Mouse (Mus musculus): ENCODE results near the gene Hivep3. TPM values are rescaled to one million over a fixed set of nuclear protein-coding genes. Genes with fewer than 3 reads are reported as not detected.

Gene Hivep3
- polyA plus RNA-seq, 1 experiment = 0.54 TPM

DNA sequence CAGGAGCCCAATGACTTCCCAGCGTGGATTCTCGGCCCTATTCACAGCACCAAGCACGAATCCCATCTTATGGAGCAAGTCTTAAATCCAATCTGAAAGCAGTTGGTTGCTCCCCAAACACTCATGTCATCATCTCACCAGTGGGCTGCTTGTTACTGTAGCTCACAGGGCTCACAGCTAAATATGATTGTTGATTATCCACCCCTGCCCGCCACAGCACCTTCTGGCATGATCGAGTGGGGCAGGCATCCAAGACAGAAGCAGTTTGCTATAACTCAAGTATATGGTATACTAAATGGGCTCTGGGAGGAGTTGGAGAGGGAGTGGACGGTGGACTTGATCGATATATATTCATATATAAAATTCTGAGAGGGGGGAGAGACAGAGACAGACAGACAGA lies 146.7 kb downstream of the Hivep3 start:
- TF ChIP-seq POLR2AphosphoS2 (IDR thresholded peaks at IDR 0.05; ENCODE audit: insufficient read length, low read depth) = no peak
- TF ChIP-seq CEBPB (IDR thresholded peaks at IDR 0.05; ENCODE audit: insufficient read depth, poor library complexity, severe bottlenecking) = no peak
- no peak for TF ChIP-seq SRF (IDR thresholded peaks at IDR 0.05; ENCODE audit: control insufficient read depth, insufficient read length, low read depth)
- no peak for TF ChIP-seq MYOD1 (IDR thresholded peaks at IDR 0.05; ENCODE audit: control insufficient read depth in 1 of 3, insufficient read length in 2 of 3, low read depth in 2 of 3)
- no peak for TF ChIP-seq TCF3 (IDR thresholded peaks at IDR 0.05; ENCODE audit: insufficient read length, low read depth)
- TF ChIP-seq E2F4 (IDR thresholded peaks at IDR 0.05; ENCODE audit: insufficient read depth) = no peak
- no peak for TF ChIP-seq USF1 (IDR thresholded peaks at IDR 0.05; ENCODE audit: low read depth)
- TF ChIP-seq REST (IDR thresholded peaks at IDR 0.05; ENCODE audit: insufficient read depth, insufficient read length) = no peak
- no peak for TF ChIP-seq MYOG (IDR thresholded peaks at IDR 0.05; ENCODE audit: control insufficient read depth in 1 of 3, insufficient read depth in 1 of 3, insufficient read length in 2 of 3, low read depth in 2 of 3)
- no peak for TF ChIP-seq MAX (IDR thresholded peaks at IDR 0.05; ENCODE audit: low read depth)
- no peak for TF ChIP-seq POLR2A (IDR thresholded peaks at IDR 0.05; ENCODE audit: insufficient read length, low read depth)
- no peak for TF ChIP-seq TCF12 (IDR thresholded peaks at IDR 0.05; ENCODE audit: insufficient read depth, poor library complexity, severe bottlenecking)
- Histone ChIP-seq H3K4me3 (no peak overlapping the region), H3K27me3 (ENCODE audit: control insufficient read depth, insufficient read depth, insufficient read length) (peaks cover 6% of the 10 kb centered on the region), H3K79me2 (ENCODE audit: control insufficient read depth, insufficient read depth) (no peaks in the 10 kb centered on the region), H3K4me2 (ENCODE audit: low read depth) (no peak overlapping the region), H3K36me3 (ENCODE audit: control insufficient read depth, insufficient read depth) (no peaks in the 10 kb centered on the region), H3ac (ENCODE audit: control insufficient read depth, insufficient read length) (no peak overlapping the region)

GRCm38 (mm10) chr4:119881292-119881691 lies 147.7 kb downstream of the Hivep3 start:
- TF ChIP-seq TCF3 (IDR thresholded peaks at IDR 0.05; ENCODE audit: insufficient read length, low read depth) (no peak), MYOD1 (IDR thresholded peaks at IDR 0.05; ENCODE audit: control insufficient read depth in 1 of 3, insufficient read length in 2 of 3, low read depth in 2 of 3) (no peak), TCF12 (IDR thresholded peaks at IDR 0.05; ENCODE audit: insufficient read depth, poor library complexity, severe bottlenecking) (no peak), E2F4 (IDR thresholded peaks at IDR 0.05; ENCODE audit: insufficient read depth) (no peak), MYOG (IDR thresholded peaks at IDR 0.05; ENCODE audit: control insufficient read depth in 1 of 3, insufficient read depth in 1 of 3, insufficient read length in 2 of 3, low read depth in 2 of 3) (no peak), POLR2A (IDR thresholded peaks at IDR 0.05; ENCODE audit: insufficient read length, low read depth) (no peak), REST (IDR thresholded peaks at IDR 0.05; ENCODE audit: insufficient read depth, insufficient read length) (no peak), CEBPB (IDR thresholded peaks at IDR 0.05; ENCODE audit: insufficient read depth, poor library complexity, severe bottlenecking) (no peak), SRF (IDR thresholded peaks at IDR 0.05; ENCODE audit: control insufficient read depth, insufficient read length, low read depth) (no peak)
- H3ac ChIP-seq (ENCODE audit: control insufficient read depth, insufficient read length) = no peak overlapping the region
- no peaks in the 10 kb centered on the region for H3K36me3 ChIP-seq (ENCODE audit: control insufficient read depth, insufficient read depth)
- H3K27me3 ChIP-seq (ENCODE audit: control insufficient read depth, insufficient read depth, insufficient read length) = peaks cover 6% of the 10 kb centered on the region
- H3K4me3 ChIP-seq = no peak overlapping the region
- no peaks in the 10 kb centered on the region for H3K79me2 ChIP-seq (ENCODE audit: control insufficient read depth, insufficient read depth)
- H3K4me2 ChIP-seq (ENCODE audit: low read depth) = no peak overlapping the region

- H3K4me3 ChIP-seq = no peak overlapping the region
- H3K4me2 ChIP-seq (ENCODE audit: low read depth) = no peak overlapping the region
- H3K79me2 ChIP-seq (ENCODE audit: control insufficient read depth, insufficient read depth) = no peaks in the 10 kb centered on the region
- TF ChIP-seq SRF (IDR thresholded peaks at IDR 0.05; ENCODE audit: control insufficient read depth, insufficient read length, low read depth) (no peak), POLR2A (IDR thresholded peaks at IDR 0.05; ENCODE audit: insufficient read length, low read depth) (no peak), MAX (IDR thresholded peaks at IDR 0.05; ENCODE audit: low read depth) (no peak), REST (IDR thresholded peaks at IDR 0.05; ENCODE audit: insufficient read depth, insufficient read length) (no peak), MYOG (IDR thresholded peaks at IDR 0.05; ENCODE audit: control insufficient read depth in 1 of 3, insufficient read depth in 1 of 3, insufficient read length in 2 of 3, low read depth in 2 of 3) (no peak), CEBPB (IDR thresholded peaks at IDR 0.05; ENCODE audit: insufficient read depth, poor library complexity, severe bottlenecking) (no peak), USF1 (IDR thresholded peaks at IDR 0.05; ENCODE audit: low read depth) (no peak), POLR2AphosphoS2 (IDR thresholded peaks at IDR 0.05; ENCODE audit: insufficient read length, low read depth) (no peak), TCF12 (IDR thresholded peaks at IDR 0.05; ENCODE audit: insufficient read depth, poor library complexity, severe bottlenecking) (no peak), MYOD1 (IDR thresholded peaks at IDR 0.05; ENCODE audit: control insufficient read depth in 1 of 3, insufficient read length in 2 of 3, low read depth in 2 of 3) (no peak), TCF3 (IDR thresholded peaks at IDR 0.05; ENCODE audit: insufficient read length, low read depth) (no peak), E2F4 (IDR thresholded peaks at IDR 0.05; ENCODE audit: insufficient read depth) (no peak)
- no peak overlapping the region for H3ac ChIP-seq (ENCODE audit: control insufficient read depth, insufficient read length)
- H3K27me3 ChIP-seq (ENCODE audit: control insufficient read depth, insufficient read depth, insufficient read length) = peaks cover 6% of the 10 kb centered on the region
- H3K36me3 ChIP-seq (ENCODE audit: control insufficient read depth, insufficient read depth) = no peaks in the 10 kb centered on the region
These were observed 148.8 kb downstream of the Hivep3 start for GRCm38 (mm10) chr4:119882401-119882800.

DNA sequence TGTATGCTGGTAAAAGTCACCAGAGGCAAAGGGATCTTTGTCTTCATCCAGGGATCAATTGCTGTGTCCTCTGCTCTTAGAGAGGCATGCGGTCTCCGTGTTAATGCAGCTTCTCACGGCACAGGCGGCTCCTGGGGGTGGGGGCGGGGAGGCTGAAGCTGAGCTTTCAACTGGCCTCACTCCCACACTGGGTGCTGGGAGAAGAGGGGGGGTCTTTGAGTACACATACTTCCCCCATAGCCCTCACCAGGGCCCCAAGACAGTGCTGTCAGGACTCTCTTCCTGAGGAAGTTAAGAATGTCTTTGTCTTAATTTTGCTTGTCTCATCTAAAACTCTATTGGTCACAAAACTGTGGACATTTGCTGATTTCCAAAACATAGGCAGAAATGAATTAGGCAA lies 149.2 kb downstream of the Hivep3 start:
- no peak overlapping the region for H3K4me3 ChIP-seq
- H3ac ChIP-seq (ENCODE audit: control insufficient read depth, insufficient read length) = no peak overlapping the region
- H3K79me2 ChIP-seq (ENCODE audit: control insufficient read depth, insufficient read depth) = no peaks in the 10 kb centered on the region
- H3K27me3 ChIP-seq (ENCODE audit: control insufficient read depth, insufficient read depth, insufficient read length) = peaks cover 6% of the 10 kb centered on the region
- no peaks in the 10 kb centered on the region for H3K36me3 ChIP-seq (ENCODE audit: control insufficient read depth, insufficient read depth)
- H3K4me2 ChIP-seq (ENCODE audit: low read depth) = no peak overlapping the region
- TF ChIP-seq TCF12 (IDR thresholded peaks at IDR 0.05; ENCODE audit: insufficient read depth, poor library complexity, severe bottlenecking) (no peak), USF1 (IDR thresholded peaks at IDR 0.05; ENCODE audit: low read depth) (no peak), MAX (IDR thresholded peaks at IDR 0.05; ENCODE audit: low read depth) (no peak)

DNA sequence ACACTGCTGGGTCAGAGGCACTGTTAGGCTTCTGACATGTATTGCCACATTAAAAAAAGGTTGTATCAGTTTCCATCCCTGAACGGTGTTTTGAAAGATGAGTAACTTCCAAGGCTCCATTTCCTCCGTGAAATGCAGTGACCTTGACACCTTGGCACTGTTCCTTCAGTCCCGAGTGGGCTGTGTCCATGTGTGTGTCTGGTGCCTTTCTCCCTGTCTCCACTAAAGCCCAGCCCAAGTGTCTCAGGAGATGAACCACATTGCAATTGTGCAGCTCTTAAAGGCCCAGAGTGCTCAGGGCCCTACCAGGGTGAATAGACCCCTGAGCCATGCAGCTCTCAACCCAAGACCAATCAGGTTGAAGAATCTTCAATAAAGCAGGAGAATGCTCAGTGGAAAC lies 153.0 kb downstream of the Hivep3 start:
- H3K4me3 ChIP-seq = no peak overlapping the region
- H3ac ChIP-seq (ENCODE audit: control insufficient read depth, insufficient read length) = no peak overlapping the region
- no peak overlapping the region for H3K4me2 ChIP-seq (ENCODE audit: low read depth)
- H3K79me2 ChIP-seq (ENCODE audit: control insufficient read depth, insufficient read depth) = no peaks in the 10 kb centered on the region
- H3K27me3 ChIP-seq (ENCODE audit: control insufficient read depth, insufficient read depth, insufficient read length) = peaks cover 6% of the 10 kb centered on the region
- H3K36me3 ChIP-seq (ENCODE audit: control insufficient read depth, insufficient read depth) = no peaks in the 10 kb centered on the region
- no peak for TF ChIP-seq CEBPB (IDR thresholded peaks at IDR 0.05; ENCODE audit: insufficient read depth, poor library complexity, severe bottlenecking)
- TF ChIP-seq SRF (IDR thresholded peaks at IDR 0.05; ENCODE audit: control insufficient read depth, insufficient read length, low read depth) = no peak
- no peak for TF ChIP-seq TCF12 (IDR thresholded peaks at IDR 0.05; ENCODE audit: insufficient read depth, poor library complexity, severe bottlenecking)
- TF ChIP-seq POLR2AphosphoS2 (IDR thresholded peaks at IDR 0.05; ENCODE audit: insufficient read length, low read depth) = no peak
- TF ChIP-seq POLR2A (IDR thresholded peaks at IDR 0.05; ENCODE audit: insufficient read length, low read depth) = no peak
- no peak for TF ChIP-seq REST (IDR thresholded peaks at IDR 0.05; ENCODE audit: insufficient read depth, insufficient read length)
- TF ChIP-seq E2F4 (IDR thresholded peaks at IDR 0.05; ENCODE audit: insufficient read depth) = no peak
- TF ChIP-seq MAX (IDR thresholded peaks at IDR 0.05; ENCODE audit: low read depth) = no peak
- no peak for TF ChIP-seq TCF3 (IDR thresholded peaks at IDR 0.05; ENCODE audit: insufficient read length, low read depth)
- no peak for TF ChIP-seq USF1 (IDR thresholded peaks at IDR 0.05; ENCODE audit: low read depth)
- TF ChIP-seq MYOG (IDR thresholded peaks at IDR 0.05; ENCODE audit: control insufficient read depth in 1 of 3, insufficient read depth in 1 of 3, insufficient read length in 2 of 3, low read depth in 2 of 3) = no peak
- TF ChIP-seq MYOD1 (IDR thresholded peaks at IDR 0.05; ENCODE audit: control insufficient read depth in 1 of 3, insufficient read length in 2 of 3, low read depth in 2 of 3) = no peak

All from myocyte (in vitro differentiated cells).